Mouse (Mus musculus) cerebellum, adult 18-20 months (tissue): Measurements from ENCODE around the gene AC134908.4.
A peak's percentile ranks its signal among the peaks of the same experiment; 100 is the strongest.

ENCODE experiments used
- DNase-seq, 2 experiments: peaks; one replicate each; pipeline ENCODE4 v3.0.0; 2021

The AC134908.4 gene

GRCm38 (mm10) chr17:25795609-25796092 lies at the start of gene AC134908.4:
Gene AC134908.4 (minus strand): TSS chr17:25795659.
- DNase-seq = peak; percentile 37 to 53

- peak; percentile 93 to 98 for DNase-seq
These were observed 49.0 kb upstream of the AC134908.4 start, which contains the start of gene Rhot2 for GRCm38 (mm10) chr17:25844396-25844901. Gene Rhot2 (minus strand): TSS chr17:25844851.

DNA sequence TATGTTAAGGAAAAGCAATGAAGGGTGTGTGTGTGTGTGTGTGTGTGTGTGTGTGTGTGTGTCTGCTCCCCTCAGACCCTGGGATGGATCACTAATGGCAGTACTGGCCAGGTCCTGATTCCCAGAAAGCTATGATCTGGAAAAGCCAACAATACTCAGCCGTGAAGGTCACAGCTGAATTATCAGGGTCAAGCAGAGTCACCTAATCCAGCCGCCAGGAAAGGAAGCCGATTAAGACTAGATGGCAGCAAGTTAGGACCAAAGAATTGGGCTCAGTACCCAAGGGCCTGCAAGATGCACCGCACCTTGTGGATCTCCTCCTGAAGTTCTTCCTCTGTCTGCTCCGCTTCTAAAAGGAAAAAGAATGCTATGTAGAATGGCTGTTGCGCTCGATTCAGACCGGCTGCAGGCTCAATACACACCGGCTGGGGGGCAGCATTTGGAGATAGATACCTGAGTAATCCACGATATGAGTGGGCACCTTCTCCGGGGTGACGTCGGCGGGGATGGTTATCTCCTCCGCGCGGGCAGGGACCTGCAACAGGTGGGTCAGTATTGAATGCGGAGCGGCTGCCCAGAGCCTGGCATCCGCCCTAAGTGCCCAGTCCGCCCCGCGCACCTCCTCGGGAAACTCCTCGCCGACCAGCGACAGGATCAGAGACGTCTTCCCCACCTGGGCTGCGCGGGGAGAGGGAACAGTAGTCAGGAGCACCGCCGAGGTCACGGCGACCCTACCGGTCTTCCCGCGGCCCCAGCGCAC lies 48.4 kb upstream of the AC134908.4 start:
- peak in 1 of 2 experiments; percentile 50 for DNase-seq

DNA sequence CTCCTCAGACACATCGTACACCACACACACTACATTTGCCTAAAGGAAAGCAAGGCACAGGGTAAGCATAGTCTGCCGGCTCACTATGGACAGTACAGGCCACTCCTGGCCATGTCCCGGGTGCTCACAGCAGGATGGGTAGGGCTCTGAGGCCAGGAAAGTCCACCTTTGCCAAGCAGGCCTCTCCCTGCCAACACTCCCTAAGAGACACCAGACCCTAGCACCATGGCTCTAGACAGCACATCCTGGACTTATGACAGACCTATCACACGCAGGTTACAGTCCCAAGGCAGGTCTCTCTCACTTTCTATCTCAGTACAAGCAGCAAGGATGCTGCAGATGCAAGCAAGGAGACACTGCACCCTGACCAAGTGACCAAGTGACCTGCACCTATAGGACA lies 47.7 kb upstream of the AC134908.4 start:
- DNase-seq = no peak

GRCm38 (mm10) chr17:25842509-25842908 lies 47.0 kb upstream of the AC134908.4 start:
- DNase-seq = no peak

DNA sequence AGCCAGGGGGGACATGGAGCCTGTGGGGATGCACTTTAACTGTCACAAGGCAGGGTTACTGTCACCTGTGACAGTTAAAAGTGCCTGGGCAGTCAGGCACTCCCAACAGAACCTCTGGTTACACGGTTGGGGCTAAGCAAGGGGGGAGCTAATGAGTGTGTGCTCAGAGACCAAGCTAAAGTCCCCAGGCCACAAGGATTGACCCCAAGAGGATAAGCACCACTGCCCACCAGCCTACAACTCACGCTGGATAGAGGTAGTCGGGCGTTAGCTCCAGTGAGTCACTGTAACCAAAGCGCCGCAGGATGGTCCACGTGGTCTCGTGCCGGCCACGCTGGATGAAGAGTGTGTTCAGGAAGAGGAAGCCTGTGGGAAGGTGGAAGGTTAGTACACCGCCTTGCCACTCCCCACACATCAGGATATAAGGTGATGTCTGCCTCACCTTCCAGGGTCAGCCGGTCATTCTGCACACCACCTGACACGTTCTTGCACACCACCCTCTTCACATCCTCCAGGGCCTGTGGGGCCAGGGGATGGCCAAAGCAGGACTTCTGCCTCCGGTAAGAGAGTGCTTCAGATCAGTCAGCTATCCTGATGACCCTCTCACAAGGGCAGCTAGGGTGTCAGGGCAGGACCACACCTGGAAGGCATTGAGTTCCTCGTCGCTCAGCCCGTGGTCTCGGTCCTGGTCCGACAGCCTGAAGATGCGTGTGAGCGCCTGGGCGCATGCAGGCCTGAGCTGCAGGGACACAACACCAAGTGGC lies 45.8 kb upstream of the AC134908.4 start, which contains the start of gene Gm20683:
Gene Gm20683 (minus strand): TSS at position 647 of the 764 bp plus-strand sequence.
- DNase-seq = no peak

- DNase-seq = no peak
These were observed 45.1 kb upstream of the AC134908.4 start for GRCm38 (mm10) chr17:25840519-25840918.

DNA sequence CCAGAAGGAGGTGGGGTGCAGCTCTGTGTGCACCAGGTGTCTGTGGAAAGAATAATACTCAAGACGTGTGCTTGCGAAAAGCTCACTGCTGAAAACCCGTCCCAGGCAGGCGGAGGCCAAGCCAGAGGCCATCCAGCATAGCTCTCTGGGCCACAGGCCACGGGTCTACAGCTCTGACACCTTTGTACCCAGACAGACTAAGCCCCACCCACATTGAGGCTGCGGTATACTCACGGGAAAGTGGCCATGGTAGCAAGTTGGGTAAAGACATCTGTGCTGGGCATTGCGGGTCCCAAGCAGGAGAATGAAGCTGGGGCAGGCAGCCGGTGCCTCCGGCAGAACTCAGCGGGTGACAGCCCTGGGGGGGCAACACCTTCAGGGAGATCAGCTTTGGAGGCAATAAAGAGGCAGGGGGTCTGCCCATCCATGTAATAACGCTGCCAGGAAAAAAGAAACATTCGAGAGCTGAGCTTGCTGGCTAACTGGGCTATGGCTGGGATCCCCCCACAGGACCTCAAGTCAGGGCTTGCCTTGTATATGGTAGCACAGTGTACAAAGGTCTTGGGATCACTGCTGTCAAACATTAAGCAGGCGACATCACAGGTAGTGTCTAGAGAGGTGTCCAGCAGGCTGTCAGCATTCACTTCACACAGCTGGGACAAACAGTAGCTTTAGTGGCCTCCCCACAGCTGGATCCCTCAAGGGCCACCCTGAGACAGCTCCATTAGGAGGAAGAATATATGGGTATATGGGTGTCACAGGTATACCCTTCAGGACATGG lies 44.2 kb upstream of the AC134908.4 start:
- no peak for DNase-seq

DNA sequence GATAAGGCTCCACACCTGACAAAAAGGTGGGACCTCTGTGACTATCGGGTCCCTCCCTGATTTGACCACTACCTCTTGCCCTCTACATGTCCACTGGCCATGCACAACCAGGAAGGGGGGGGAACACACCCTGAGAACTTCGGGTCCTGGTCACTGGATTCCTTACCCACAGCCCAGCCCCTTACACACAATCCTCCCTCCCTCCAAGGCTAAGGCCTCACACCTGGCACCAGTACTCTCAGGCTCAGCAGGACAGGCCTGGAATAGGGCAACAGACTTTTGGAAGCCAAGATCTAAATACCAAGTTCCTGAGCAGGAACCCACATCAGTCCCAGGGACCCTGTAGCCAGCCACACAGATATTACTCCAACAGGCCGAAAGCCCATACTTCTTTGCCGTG lies 43.4 kb upstream of the AC134908.4 start:
- no peak for DNase-seq

DNA sequence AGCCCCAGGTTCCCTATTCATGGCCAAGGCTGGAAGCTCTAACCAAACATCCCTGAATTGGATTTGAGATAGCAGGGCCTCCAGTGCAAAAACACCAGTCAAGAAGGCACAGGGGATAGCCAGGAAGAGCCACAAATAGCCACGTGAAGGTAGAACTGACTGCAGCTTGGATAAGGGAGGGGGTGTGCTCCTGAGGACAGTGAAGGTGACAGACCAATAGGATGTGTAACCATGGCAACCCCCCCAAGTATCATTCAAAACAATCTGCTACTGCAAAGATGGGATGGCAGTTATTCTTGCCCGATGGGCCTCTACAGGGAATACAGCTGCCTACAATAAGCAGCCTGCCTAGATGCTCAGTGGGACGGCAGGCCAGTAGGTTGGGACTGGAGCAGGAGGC lies 42.1 kb upstream of the AC134908.4 start:
- DNase-seq = peak in 1 of 2 experiments; percentile 25

GRCm38 (mm10) chr17:25837076-25837410 lies 41.6 kb upstream of the AC134908.4 start, which contains the start of gene Rhbdl1:
Gene Rhbdl1 (minus strand): TSS chr17:25837295.
- peak; percentile 87 to 90 for DNase-seq

DNA sequence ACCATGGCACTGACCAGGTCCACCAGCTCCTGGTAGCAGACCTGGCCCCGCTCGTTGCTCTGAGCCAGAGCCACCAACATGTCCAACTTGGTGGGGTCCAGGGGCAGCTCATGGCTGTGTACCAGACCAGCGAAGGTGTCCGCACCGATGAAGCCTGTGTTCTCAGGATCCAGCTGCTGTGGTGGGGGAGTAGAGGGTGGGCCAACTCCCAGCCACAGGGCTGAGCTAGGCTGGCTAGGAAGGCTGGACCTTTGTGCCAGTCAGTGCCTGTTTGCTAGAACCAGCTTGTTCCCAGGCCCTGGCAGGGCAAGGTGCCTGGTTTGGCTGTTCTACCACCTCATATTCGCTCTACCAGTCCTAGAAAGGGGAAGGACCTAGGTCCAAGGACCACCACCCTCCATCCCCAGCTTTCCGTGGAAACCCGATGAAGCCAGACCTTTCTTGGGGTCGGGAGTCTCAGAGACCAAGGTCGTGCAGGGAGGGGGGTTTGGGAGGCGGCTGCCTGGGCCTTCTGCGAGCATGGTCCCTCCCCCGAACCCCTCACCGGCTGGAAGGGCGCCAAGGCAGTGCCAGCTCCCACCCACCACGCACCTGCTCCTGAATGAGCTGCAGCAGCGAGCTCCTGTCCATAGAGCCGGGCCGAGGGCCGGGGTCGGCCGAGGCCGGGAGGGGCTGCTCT lies 41.1 kb upstream of the AC134908.4 start:
- no peak for DNase-seq

DNA sequence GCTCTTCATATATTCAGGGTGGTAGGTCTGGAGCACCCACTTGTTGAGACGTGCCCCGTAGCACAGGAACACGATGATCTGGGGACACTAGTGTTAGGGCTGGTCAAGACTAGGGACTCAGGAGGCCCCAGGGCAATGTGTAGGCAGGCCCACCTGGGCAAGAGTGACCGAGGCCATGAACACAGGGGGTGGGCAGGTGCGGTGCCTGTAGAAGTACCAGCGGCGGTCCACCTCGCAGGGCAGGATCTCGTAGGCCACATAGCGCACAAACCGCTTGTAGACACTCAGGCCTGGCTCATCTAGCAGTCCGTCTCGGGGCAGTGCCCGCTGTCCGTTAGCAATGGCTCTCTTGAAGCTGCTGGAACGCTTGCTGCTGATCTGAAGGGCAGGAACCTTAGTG lies 40.4 kb upstream of the AC134908.4 start:
- DNase-seq = peak in 1 of 2 experiments; percentile 42

DNA sequence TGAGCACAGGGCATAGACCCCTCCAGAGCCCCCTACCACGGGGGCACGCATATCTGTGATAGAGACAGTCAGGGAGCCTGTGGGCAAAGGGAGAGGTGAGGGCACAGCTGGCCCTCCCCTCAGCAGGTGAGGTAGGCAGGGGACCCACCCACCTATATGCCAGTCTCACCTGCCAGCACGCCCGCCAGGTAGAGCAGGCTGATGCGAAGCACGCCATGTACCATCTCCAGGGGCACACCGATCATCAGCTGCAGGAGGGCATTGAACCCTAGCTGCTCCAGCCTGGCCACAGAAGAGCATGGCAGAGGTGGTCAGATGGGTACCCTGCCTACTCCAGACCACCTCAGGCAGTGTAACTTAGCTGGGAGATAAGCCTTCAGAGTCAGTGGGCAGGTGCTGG lies 39.8 kb upstream of the AC134908.4 start:
- DNase-seq = peak in 1 of 2 experiments; percentile 25

GRCm38 (mm10) chr17:25834595-25835222 lies 39.2 kb upstream of the AC134908.4 start:
- DNase-seq = peak in 1 of 2 experiments; percentile 46

- peak in 1 of 2 experiments; percentile 34 for DNase-seq
These were observed 38.6 kb upstream of the AC134908.4 start for GRCm38 (mm10) chr17:25833961-25834594.

- DNase-seq = peak; percentile 85 to 90
These were observed 37.8 kb upstream of the AC134908.4 start, which contains the start of gene Stub1 for GRCm38 (mm10) chr17:25833291-25833663. Gene Stub1 (minus strand): TSS chr17:25833404.

DNA sequence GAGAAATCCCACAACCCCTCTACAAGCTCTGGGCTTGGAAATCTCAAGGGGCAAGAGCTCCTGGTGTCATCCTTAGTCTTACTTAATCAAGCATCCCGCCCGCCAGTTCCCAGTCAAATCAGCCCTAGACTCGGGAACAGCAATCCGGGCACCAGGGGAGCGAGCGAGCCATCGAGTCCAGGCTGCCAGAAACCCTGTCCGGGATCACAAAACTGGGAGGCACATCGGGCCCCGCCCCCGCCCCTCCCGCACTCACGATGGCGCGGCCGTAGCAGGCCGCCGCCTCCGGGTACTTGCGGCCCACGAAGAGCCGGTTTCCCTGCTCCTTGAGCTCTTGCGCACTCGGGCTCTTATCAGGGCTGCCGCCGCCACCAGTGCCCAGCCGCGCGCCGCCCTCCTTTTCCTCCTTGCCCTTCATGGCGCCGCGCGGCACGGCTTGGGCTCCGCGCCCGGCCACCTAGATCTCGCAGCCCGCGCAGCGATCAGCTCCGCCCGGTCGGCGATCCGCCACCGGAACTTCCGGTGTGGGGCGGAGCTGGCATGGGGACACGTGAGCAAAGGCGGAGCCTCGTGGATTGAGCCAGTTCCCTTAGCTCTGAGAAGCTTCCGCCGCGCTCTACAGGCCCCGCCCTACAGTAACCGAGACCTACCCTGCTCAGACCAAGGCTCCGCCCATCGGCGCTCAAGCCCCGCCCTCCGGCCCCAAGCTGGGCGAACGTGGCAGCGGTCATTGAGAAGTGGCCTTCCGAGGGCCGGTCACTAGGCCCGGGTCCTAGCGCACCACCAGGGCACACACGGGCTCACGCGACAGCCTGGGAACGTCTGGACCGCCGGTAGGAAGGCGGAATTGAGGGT lies 37.2 kb upstream of the AC134908.4 start:
- DNase-seq = peak; percentile 99

- DNase-seq = peak; percentile 53 to 60
These were observed 36.2 kb upstream of the AC134908.4 start for GRCm38 (mm10) chr17:25831451-25832281.
